Mouse (Mus musculus): ENCODE data around the gene Piwil4. TPM values are rescaled to one million over a fixed set of nuclear protein-coding genes. Genes with fewer than 3 reads are reported as not detected.

Piwil4 gene
- total and polyA plus RNA-seq, 3 experiments = 0.04 to 0.11 TPM; not detected in 1

- dilution Hi-C loops (cut with MboI; ENCODE audit: extremely low pct_ligation_motif_present, extremely low pct_unique_long_range_greater_than_20kb, low sequenced_read_pairs) = no loop called here
- H3K9ac ChIP-seq (ENCODE audit: insufficient read depth, low read depth) = no peak overlapping the region
- TF ChIP-seq MAX (IDR thresholded peaks at IDR 0.05; ENCODE audit: low read length) (no peak), POLR2A (IDR thresholded peaks at IDR 0.05; ENCODE audit: low read depth, low read length) (no peak), ETS1 (conservative IDR thresholded peaks at IDR 0.05; ENCODE audit: low read depth, low read length) (no peak), E2F4 (IDR thresholded peaks at IDR 0.05; ENCODE audit: insufficient replicate concordance, low read depth, low read length) (no peak), CTCF (conservative IDR thresholded peaks at IDR 0.05 in 1 of 2, IDR thresholded peaks at IDR 0.05 in 1 of 2; ENCODE audit: low read depth in 2 of 2, low read length in 2 of 2) (no peak), CHD2 (IDR thresholded peaks at IDR 0.05; ENCODE audit: low read length) (no peak), HCFC1 (IDR thresholded peaks at IDR 0.05; ENCODE audit: low read depth, low read length) (no peak), POLR2AphosphoS2 (IDR thresholded peaks at IDR 0.05; ENCODE audit: low read depth, low read length) (no peak), PAX5 (IDR thresholded peaks at IDR 0.05; ENCODE audit: low read length) (no peak), ZMIZ1 (IDR thresholded peaks at IDR 0.05; ENCODE audit: low read depth, low read length) (no peak), NRF1 (IDR thresholded peaks at IDR 0.05; ENCODE audit: low read depth, low read length) (no peak), IRF4 (IDR thresholded peaks at IDR 0.05; ENCODE audit: low read depth, low read length) (no peak), ELF1 (IDR thresholded peaks at IDR 0.05; ENCODE audit: low read depth, low read length) (no peak)
These were observed 74.5 kb downstream of the Piwil4 start for GRCm38 (mm10) chr9:14666071-14666470.

GRCm38 (mm10) chr9:14663591-14663990 is 76.9 kb downstream of the Piwil4 start:
- dilution Hi-C loops (cut with MboI; ENCODE audit: extremely low pct_ligation_motif_present, extremely low pct_unique_long_range_greater_than_20kb, low sequenced_read_pairs) (no loop called here), in situ Hi-C loops (cut with MboI; ENCODE audit: low pct_ligation_motif_present, low pct_unique_long_range_greater_than_20kb, low sequenced_read_pairs) (no loop called here)
- Histone ChIP-seq H3K9me3 (replicated peaks; ENCODE audit: low read length) (no peaks in the 10 kb centered on the region), H3K4me1 (ENCODE audit: control insufficient read depth in 1 of 2, insufficient read depth in 2 of 2) (no peaks in the 10 kb centered on the region), H3K36me3 (replicated peaks in 1 of 2; ENCODE audit: control insufficient read depth in 1 of 2, insufficient read depth in 1 of 2, low read length in 1 of 2) (no peaks in the 10 kb centered on the region), H3K27ac (ENCODE audit: insufficient read depth, low read depth) (no peak overlapping the region), H3K79me2 (replicated peaks; ENCODE audit: control insufficient read depth, extremely low read depth, insufficient read depth, poor library complexity, severe bottlenecking) (no peaks in the 10 kb centered on the region), H3K9ac (ENCODE audit: insufficient read depth, low read depth) (no peak overlapping the region), H3K4me3 (replicated peaks in 1 of 3; ENCODE audit: low read depth in 2 of 3, low read length in 2 of 3, poor library complexity in 1 of 3) (no peak overlapping the region), H3K4me2 (ENCODE audit: insufficient read depth, low read depth, poor library complexity, severe bottlenecking) (no peak overlapping the region; the same call in 1 of the 2 replicates), H3K27me3 (replicated peaks) (no peaks in the 10 kb centered on the region)
- TF ChIP-seq JUN (IDR thresholded peaks at IDR 0.05; ENCODE audit: insufficient read depth, low read depth, low read length) (no peak), MAZ (IDR thresholded peaks at IDR 0.05; ENCODE audit: low read depth, low read length) (no peak), IRF4 (IDR thresholded peaks at IDR 0.05; ENCODE audit: low read depth, low read length) (no peak)
- no peak for DNase-seq (ENCODE audit: extremely low read depth)

More at GRCm38 (mm10) chr9:14666071-14666470, 74.5 kb downstream of the Piwil4 start:
- no peak for DNase-seq (ENCODE audit: extremely low read depth)
- in situ Hi-C loops (cut with MboI; ENCODE audit: low pct_ligation_motif_present, low pct_unique_long_range_greater_than_20kb, low sequenced_read_pairs) = no loop called here
- no peaks in the 10 kb centered on the region for H3K4me1 ChIP-seq (ENCODE audit: control insufficient read depth in 1 of 2, insufficient read depth in 2 of 2)
- no peaks in the 10 kb centered on the region for H3K79me2 ChIP-seq (replicated peaks; ENCODE audit: control insufficient read depth, extremely low read depth, insufficient read depth, poor library complexity, severe bottlenecking)
- no peak overlapping the region for H3K4me3 ChIP-seq (replicated peaks in 1 of 3; ENCODE audit: low read depth in 2 of 3, low read length in 2 of 3, poor library complexity in 1 of 3)
- H3K9me3 ChIP-seq (replicated peaks; ENCODE audit: low read length) = no peaks in the 10 kb centered on the region
- no peak overlapping the region for H3K4me2 ChIP-seq (ENCODE audit: insufficient read depth, low read depth, poor library complexity, severe bottlenecking)
- H3K27ac ChIP-seq (ENCODE audit: insufficient read depth, low read depth) = no peak overlapping the region
- no peaks in the 10 kb centered on the region for H3K27me3 ChIP-seq (replicated peaks)
- no peaks in the 10 kb centered on the region for H3K36me3 ChIP-seq (replicated peaks in 1 of 2; ENCODE audit: control insufficient read depth in 1 of 2, insufficient read depth in 1 of 2, low read length in 1 of 2)

DNA sequence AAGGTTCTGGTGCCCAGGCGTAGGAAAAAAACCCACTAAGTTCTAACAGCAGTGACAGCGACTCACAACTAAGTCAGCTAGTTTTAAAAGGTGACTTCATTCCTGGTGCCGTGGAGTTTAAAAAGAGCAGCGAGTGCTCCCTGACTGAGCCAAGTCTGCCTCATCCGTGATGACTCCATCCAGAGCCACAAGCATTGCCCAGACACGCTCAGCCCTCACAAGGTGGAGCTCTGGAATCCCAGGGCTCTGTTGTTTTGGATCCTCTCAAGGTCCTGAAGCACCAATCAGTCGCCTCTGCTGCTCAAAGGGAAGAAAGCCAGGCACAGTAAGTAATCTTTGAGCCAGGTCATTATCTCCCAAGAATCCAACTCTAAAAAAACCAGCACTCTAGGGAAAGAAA is 77.7 kb downstream of the Piwil4 start:
- dilution Hi-C loops (cut with MboI; ENCODE audit: extremely low pct_ligation_motif_present, extremely low pct_unique_long_range_greater_than_20kb, low sequenced_read_pairs) = no loop called here

More for the DNA sequence above, 77.7 kb downstream of the Piwil4 start:
- no peak overlapping the region; the same call in 1 of the 2 replicates for H3K4me2 ChIP-seq (ENCODE audit: insufficient read depth, low read depth, poor library complexity, severe bottlenecking)
- H3K4me1 ChIP-seq (ENCODE audit: control insufficient read depth in 1 of 2, insufficient read depth in 2 of 2) = peaks cover 0 to 2% of the 10 kb centered on the region in 2 experiments; a peak in 2 of 4 replicates
- in situ Hi-C loops (cut with MboI; ENCODE audit: low pct_ligation_motif_present, low pct_unique_long_range_greater_than_20kb, low sequenced_read_pairs) = no loop called here
- H3K9ac ChIP-seq (ENCODE audit: insufficient read depth, low read depth) = no peak overlapping the region
- H3K9me3 ChIP-seq (replicated peaks; ENCODE audit: low read length) = no peaks in the 10 kb centered on the region
- no peaks in the 10 kb centered on the region for H3K79me2 ChIP-seq (replicated peaks; ENCODE audit: control insufficient read depth, extremely low read depth, insufficient read depth, poor library complexity, severe bottlenecking)
- TF ChIP-seq MAZ (IDR thresholded peaks at IDR 0.05; ENCODE audit: low read depth, low read length) = no peak
- TF ChIP-seq CHD1 (IDR thresholded peaks at IDR 0.05; ENCODE audit: low read depth, low read length) = no peak
- no peak for TF ChIP-seq TBP (conservative IDR thresholded peaks at IDR 0.05; ENCODE audit: low read depth, low read length)
- no peak for TF ChIP-seq POLR2A (IDR thresholded peaks at IDR 0.05; ENCODE audit: low read depth, low read length)
- no peak for TF ChIP-seq SIN3A (IDR thresholded peaks at IDR 0.05; ENCODE audit: low read length)
- TF ChIP-seq BHLHE40 (IDR thresholded peaks at IDR 0.05; ENCODE audit: low read depth, low read length) = no peak
- no peak for TF ChIP-seq MAFK (IDR thresholded peaks at IDR 0.05; ENCODE audit: insufficient replicate concordance, low read length)
- TF ChIP-seq RCOR1 (conservative IDR thresholded peaks at IDR 0.05; ENCODE audit: low read depth, low read length) = no peak
- TF ChIP-seq SMC3 (IDR thresholded peaks at IDR 0.05; ENCODE audit: low read depth, low read length) = no peak
- no peaks in the 10 kb centered on the region for H3K36me3 ChIP-seq (replicated peaks in 1 of 2; ENCODE audit: control insufficient read depth in 1 of 2, insufficient read depth in 1 of 2, low read length in 1 of 2)
- DNase-seq (ENCODE audit: extremely low read depth) = no peak
- H3K27me3 ChIP-seq (replicated peaks) = no peaks in the 10 kb centered on the region
- H3K27ac ChIP-seq (ENCODE audit: insufficient read depth, low read depth) = no peak overlapping the region
- H3K4me3 ChIP-seq (replicated peaks in 1 of 3; ENCODE audit: low read depth in 2 of 3, low read length in 2 of 3, poor library complexity in 1 of 3) = no peak overlapping the region
